Mouse (Mus musculus) forebrain, postnatal 0 days (tissue): ENCODE results near the gene Spag4. TPM values are rescaled to one million over a fixed set of nuclear protein-coding genes. Genes with fewer than 3 reads are reported as not detected.

Experiments
- ATAC-seq: fragments of 200-750 bp; cut with Nextera tagmentation; 2 replicates; pipeline ENCODE4 v1.8.0; 2017; ENCODE audit warnings: mild to moderate bottlenecking, moderate library complexity
- DNase-seq: peaks from one replicate; pipeline ENCODE4 v3.0.0-alpha.2; 2015
- H3K27ac ChIP-seq: fragments of 300-500 bp; sonication (generic); 2 replicates; pipeline ENCODE4 v1.5.1; 2014; ENCODE audit warnings: low read depth, mild to moderate bottlenecking, antibody characterized with exemption, low read length, moderate library complexity, mixed read lengths
- H3K27me3 ChIP-seq: fragments of 300-500 bp; sonication (generic); 2 replicates; pipeline ENCODE4 v1.6.1; 2014; ENCODE audit warnings: mild to moderate bottlenecking, low read length, mixed read lengths; ENCODE audit not compliant: insufficient read depth
- H3K36me3 ChIP-seq: fragments of 300-500 bp; sonication (generic); 2 replicates; pipeline ENCODE4 v1.6.1; 2014; ENCODE audit warnings: mild to moderate bottlenecking, moderate library complexity; ENCODE audit not compliant: insufficient read depth
- H3K4me1 ChIP-seq: fragments of 300-500 bp; sonication (generic); 2 replicates; pipeline ENCODE4 v1.6.1; 2014; ENCODE audit warnings: antibody characterized with exemption; ENCODE audit not compliant: insufficient read depth
- H3K4me2 ChIP-seq: fragments of 300-500 bp; sonication (generic); 2 replicates; pipeline ENCODE4 v1.6.1; 2014; ENCODE audit warnings: low read depth, mild to moderate bottlenecking, moderate library complexity
- H3K4me3 ChIP-seq: fragments of 300-500 bp; sonication (generic); 2 replicates; pipeline ENCODE4 v1.5.1; 2014; ENCODE audit warnings: low read depth, low read length, mixed read lengths
- H3K9ac ChIP-seq: fragments of 300-500 bp; sonication (generic); 2 replicates; pipeline ENCODE4 v1.6.1; 2014; ENCODE audit warnings: mild to moderate bottlenecking
- H3K9me3 ChIP-seq: fragments of 300-500 bp; sonication (generic); 2 replicates; pipeline ENCODE4 v1.6.1; 2016; ENCODE audit warnings: low read length
- CTCF ChIP-seq: sonication (generic); IDR thresholded peaks from 2 replicates; pipeline ENCODE4 v1.5.1; 2016; ENCODE audit warnings: antibody characterized with exemption, control low read depth, low read depth
- WGBS: fragments of 180-500 bp; shearing (Covaris S2); extraction: QIAGEN DNeasy Blood & Tissue Kit; methylation state at CpG from one replicate; pipeline ENCODE4 v1.1.7; 2014; 5-methylcytosine and 5-hydroxymethylcytosine counted together
- polyA plus RNA-seq: library from polyadenylated mRNA; unstranded; fragments of >200 nt; fragmentation: Nextera tagmentation; extraction: Ambion mirVana; gene quantifications from 2 replicates; pipeline ENCODE4 v1.2.1, GENCODE M21; 2015
- total RNA-seq: library from RNA; depleted of rRNA; stranded (reverse); fragments of >200 nt; gene quantifications from 2 replicates; pipeline ENCODE4 v1.2.3, GENCODE M21; 2014

Spag4 gene
- total and polyA plus RNA-seq, 2 experiments from 2014 or later: 5.5 to 7.1 TPM

- H3K27ac ChIP-seq: no peak overlapping the region
- no peaks in the 10 kb centered on the region for H3K27me3 ChIP-seq
- WGBS: 91% methylated on average over 16 of the region's 16 CpGs
- DNase-seq: no peak
- peaks cover 55% of the 10 kb centered on the region for H3K36me3 ChIP-seq
- no peak overlapping the region for H3K4me2 ChIP-seq
- H3K9me3 ChIP-seq: no peaks in the 10 kb centered on the region
- ATAC-seq: no peak
- no peak overlapping the region for H3K9ac ChIP-seq
- H3K4me3 ChIP-seq: no peak overlapping the region
- H3K4me1 ChIP-seq: peaks cover 3% of the 10 kb centered on the region; the same call in 1 of the 2 replicates
- TF ChIP-seq CTCF: no peak
These were observed 13.6 kb downstream of the Spag4 start for GRCm38 (mm10) chr2:156078421-156079182.

- ATAC-seq (no peak), DNase-seq (no peak)
- Histone ChIP-seq H3K4me2 (no peak overlapping the region), H3K4me3 (no peak overlapping the region), H3K27me3 (no peaks in the 10 kb centered on the region), H3K36me3 (peaks cover 50% of the 10 kb centered on the region), H3K9ac (no peak overlapping the region), H3K27ac (no peak overlapping the region), H3K9me3 (no peaks in the 10 kb centered on the region), H3K4me1 (peaks cover 3% of the 10 kb centered on the region; the same call in 1 of the 2 replicates)
- WGBS: 91% methylated on average over 8 of the region's 8 CpGs
- no peak for TF ChIP-seq CTCF
These were observed 14.2 kb downstream of the Spag4 start for GRCm38 (mm10) chr2:156079183-156079560.

GRCm38 (mm10) chr2:156079674-156080073 is 14.7 kb downstream of the Spag4 start:
- Histone ChIP-seq H3K4me2 (no peak overlapping the region), H3K27ac (no peak overlapping the region), H3K9ac (no peak overlapping the region), H3K4me1 (peaks cover 3% of the 10 kb centered on the region; the same call in 1 of the 2 replicates), H3K4me3 (no peak overlapping the region), H3K36me3 (peaks cover 44% of the 10 kb centered on the region), H3K9me3 (no peaks in the 10 kb centered on the region), H3K27me3 (no peaks in the 10 kb centered on the region)
- no peak for TF ChIP-seq CTCF
- WGBS: 49% methylated on average over 4 of the region's 4 CpGs
- no peak for DNase-seq
- ATAC-seq: no peak

- Histone ChIP-seq H3K9ac (no peak overlapping the region), H3K4me3 (no peak overlapping the region), H3K9me3 (no peaks in the 10 kb centered on the region), H3K36me3 (peaks cover 37% of the 10 kb centered on the region), H3K4me2 (no peak overlapping the region), H3K27me3 (no peaks in the 10 kb centered on the region), H3K4me1 (peaks cover 3% of the 10 kb centered on the region; the same call in 1 of the 2 replicates), H3K27ac (no peak overlapping the region)
- TF ChIP-seq CTCF: no peak
- ATAC-seq (no peak), DNase-seq (no peak)
- WGBS: 85% methylated on average over 7 of the region's 7 CpGs
These were observed 15.4 kb downstream of the Spag4 start for GRCm38 (mm10) chr2:156080391-156080790.

- Histone ChIP-seq H3K4me3 (no peak overlapping the region), H3K36me3 (no peaks in the 10 kb centered on the region), H3K27me3 (no peaks in the 10 kb centered on the region), H3K4me1 (peaks cover 3% of the 10 kb centered on the region; the same call in 1 of the 2 replicates), H3K27ac (no peak overlapping the region), H3K9me3 (no peaks in the 10 kb centered on the region), H3K4me2 (no peak overlapping the region), H3K9ac (no peak overlapping the region)
- DNase-seq: no peak
- 85% methylated on average over 3 of the region's 3 CpGs for WGBS
- TF ChIP-seq CTCF: no peak
- no peak for ATAC-seq
These were observed 19.6 kb downstream of the Spag4 start for GRCm38 (mm10) chr2:156084541-156084940.

GRCm38 (mm10) chr2:156087391-156088110 is 22.6 kb downstream of the Spag4 start:
- no peak for TF ChIP-seq CTCF
- no peaks in the 10 kb centered on the region for H3K9me3 ChIP-seq
- DNase-seq (no peak), ATAC-seq (no peak)
- no peak overlapping the region for H3K4me3 ChIP-seq
- 90% methylated on average over 7 of the region's 7 CpGs for WGBS
- H3K9ac ChIP-seq: no peak overlapping the region
- no peaks in the 10 kb centered on the region for H3K36me3 ChIP-seq
- H3K4me1 ChIP-seq: peaks cover under 1% of the 10 kb centered on the region; the same call in 1 of the 2 replicates
- no peak overlapping the region for H3K27ac ChIP-seq
- no peak overlapping the region for H3K4me2 ChIP-seq
- H3K27me3 ChIP-seq: no peaks in the 10 kb centered on the region

- H3K27ac ChIP-seq: 0 out of 2 replicates have a peak overlapping the region, but pooled peaks have one; percentile 35
- no peaks in the 10 kb centered on the region for H3K9me3 ChIP-seq
- ATAC-seq: peak; percentile 47; the same call in 1 of the 2 replicates
- no peak for TF ChIP-seq CTCF
- no peaks in the 10 kb centered on the region for H3K4me1 ChIP-seq
- H3K36me3 ChIP-seq: no peaks in the 10 kb centered on the region
- no peak overlapping the region for H3K9ac ChIP-seq
- no peak overlapping the region for H3K4me2 ChIP-seq
- H3K4me3 ChIP-seq: no peak overlapping the region
- WGBS: 24% methylated on average over 1 of the region's 1 CpGs
- no peaks in the 10 kb centered on the region for H3K27me3 ChIP-seq
- no peak for DNase-seq
These were observed 24.8 kb downstream of the Spag4 start for GRCm38 (mm10) chr2:156089799-156090198.
